Mouse (Mus musculus) bone marrow macrophage, adult 2 months (primary cell): ENCODE results near the gene Mafk.

Experiments
- CTCF ChIP-seq: IDR thresholded peaks from 2 replicates; pipeline ENCODE4 v1.5.1; 2012; ENCODE audit warnings: low read depth, mild to moderate bottlenecking, low read length, moderate library complexity
- POLR2A ChIP-seq: IDR thresholded peaks from 2 replicates; pipeline ENCODE4 v1.6.1; 2012; ENCODE audit warnings: mild to moderate bottlenecking, low read depth, low read length, borderline replicate concordance

DNA sequence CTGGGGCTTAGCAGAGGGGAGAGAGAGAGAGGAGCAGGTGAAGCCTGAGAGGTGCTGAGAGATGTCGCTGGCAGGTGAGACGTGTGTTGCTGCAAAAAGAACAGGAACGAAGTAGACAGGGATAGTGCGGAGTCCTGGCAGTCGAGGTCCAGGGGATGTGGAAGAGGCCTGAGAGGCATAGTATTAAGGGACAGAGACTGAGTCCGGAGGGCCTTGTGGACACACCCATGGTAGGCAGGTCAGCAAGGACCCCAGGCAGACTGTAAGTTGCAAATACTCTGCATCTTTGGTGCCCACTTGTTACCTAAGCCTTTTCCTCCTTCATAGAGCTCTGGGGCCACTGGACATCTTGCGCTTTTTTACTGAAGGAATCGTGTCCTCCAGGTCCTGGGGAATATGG, 9.9 kb downstream of the Mafk start:
- TF ChIP-seq CTCF (no peak), POLR2A (no peak)
